Mouse (Mus musculus) midbrain, embryonic 15.5 days (tissue): ENCODE measurements around the gene Csrnp3. TPM values are rescaled to one million over a fixed set of nuclear protein-coding genes. Genes with fewer than 3 reads are reported as not detected.

ENCODE experiments used
- ATAC-seq: fragments of 200-750 bp; cut with Nextera tagmentation; replicated peaks from 2 replicates; pipeline ENCODE4 v1.8.0; 2017; ENCODE audit warnings: moderate TSS enrichment
- H3K27ac ChIP-seq: fragments of 300-500 bp; sonication (generic); 2 replicates; pipeline ENCODE4 v1.5.1; 2015; ENCODE audit warnings: mild to moderate bottlenecking, inconsistent platforms
- H3K27me3 ChIP-seq: fragments of 300-500 bp; sonication (generic); replicated peaks from 2 replicates; pipeline ENCODE4 v1.6.1; 2015; ENCODE audit warnings: inconsistent platforms
- H3K36me3 ChIP-seq: fragments of 300-500 bp; sonication (generic); replicated peaks from 2 replicates; pipeline ENCODE4 v1.6.1; 2015; ENCODE audit warnings: inconsistent platforms
- H3K4me1 ChIP-seq: fragments of 300-500 bp; sonication (generic); 2 replicates; pipeline ENCODE4 v1.6.1; 2015; ENCODE audit warnings: inconsistent platforms
- H3K4me2 ChIP-seq: fragments of 300-500 bp; sonication (generic); 2 replicates; pipeline ENCODE4 v1.6.1; 2015; ENCODE audit warnings: inconsistent platforms, mild to moderate bottlenecking, moderate library complexity
- H3K4me3 ChIP-seq: fragments of 300-500 bp; sonication (generic); 2 replicates; pipeline ENCODE4 v1.5.1; 2015; ENCODE audit warnings: mild to moderate bottlenecking, inconsistent platforms
- H3K9ac ChIP-seq: fragments of 300-500 bp; sonication (generic); 2 replicates; pipeline ENCODE4 v1.6.1; 2015; ENCODE audit warnings: mild to moderate bottlenecking, inconsistent platforms
- H3K9me3 ChIP-seq: fragments of 300-500 bp; sonication (generic); 2 replicates; pipeline ENCODE4 v1.6.1; 2016; ENCODE audit warnings: inconsistent platforms
- WGBS: fragments of 180-500 bp; shearing (Covaris S2); methylation state at CpG from one replicate; pipeline ENCODE4 v1.1.7; 2015; ENCODE audit warnings: mixed read lengths; 5-methylcytosine and 5-hydroxymethylcytosine counted together
- polyA plus RNA-seq: library from polyadenylated mRNA; unstranded; fragments of >200 nt; fragmentation: Nextera tagmentation; extraction: Ambion mirVana; gene quantifications from 2 replicates; pipeline ENCODE4 v1.2.1, GENCODE M21; 2015

The Csrnp3 gene
- polyA plus RNA-seq, 1 experiment from 2014 or later: 70.4 TPM

GRCm38 (mm10) chr2:65998747-65999146, 153.2 kb downstream of the Csrnp3 start:
- Histone ChIP-seq H3K36me3 (no peaks in the 10 kb centered on the region), H3K27me3 (no peaks in the 10 kb centered on the region), H3K9me3 (no peaks in the 10 kb centered on the region), H3K4me3 (no peak overlapping the region), H3K4me2 (no peak overlapping the region), H3K9ac (no peak overlapping the region), H3K27ac (no peak overlapping the region), H3K4me1 (peaks cover 38% of the 10 kb centered on the region)
- no peak for ATAC-seq
- WGBS: 94% methylated on average over 2 of the region's 2 CpGs

- H3K27ac ChIP-seq: peak overlapping the region; percentile 42
- 0 out of 2 replicates have a peak, but pooled peaks have one; percentile 53 for ATAC-seq
Observed at GRCm38 (mm10) chr2:66008995-66009654, 163.6 kb downstream of the Csrnp3 start.

GRCm38 (mm10) chr2:66009677-66010076, 164.1 kb downstream of the Csrnp3 start:
- Histone ChIP-seq H3K27ac (no peak overlapping the region), H3K36me3 (no peaks in the 10 kb centered on the region), H3K4me2 (no peak overlapping the region), H3K9me3 (no peaks in the 10 kb centered on the region), H3K4me3 (no peak overlapping the region), H3K4me1 (peaks cover 4% of the 10 kb centered on the region), H3K27me3 (no peaks in the 10 kb centered on the region), H3K9ac (no peak overlapping the region)
- 75% methylated on average over 2 of the region's 2 CpGs for WGBS
- ATAC-seq: no peak

More at GRCm38 (mm10) chr2:66008995-66009654, 163.6 kb downstream of the Csrnp3 start:
- WGBS: 45% methylated on average over 19 of the region's 19 CpGs
- Histone ChIP-seq H3K9ac (no peak overlapping the region; the same call in 1 of the 2 replicates), H3K36me3 (0 out of 2 replicates have a peak, but pooled peaks cover 2% of the 10 kb centered on the region), H3K27me3 (no peaks in the 10 kb centered on the region), H3K4me2 (peak overlapping the region; percentile 13; the same call in 1 of the 2 replicates), H3K4me3 (no peak overlapping the region), H3K4me1 (peaks cover 4% of the 10 kb centered on the region), H3K9me3 (no peaks in the 10 kb centered on the region)

DNA sequence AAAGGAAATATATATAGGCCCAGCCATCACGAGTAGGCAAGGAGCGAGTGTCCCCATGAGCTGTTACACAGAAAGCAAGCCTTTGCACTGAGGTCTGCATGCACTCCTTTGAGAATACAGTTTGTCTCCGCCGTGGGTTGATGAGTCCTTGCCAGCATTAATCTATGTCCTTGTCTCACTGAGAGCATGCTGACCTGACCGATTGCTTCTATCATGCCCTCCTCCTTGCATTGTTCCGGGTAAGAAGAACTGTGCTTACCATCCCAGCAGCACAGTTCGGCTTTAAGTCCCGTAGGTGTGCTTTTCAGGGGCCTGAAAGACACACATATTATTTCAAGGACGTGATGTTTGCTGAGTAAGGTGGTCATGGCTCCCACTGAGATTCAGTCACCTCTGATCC, 173.1 kb downstream of the Csrnp3 start:
- H3K27me3 ChIP-seq: no peaks in the 10 kb centered on the region
- 0 out of 2 replicates have a peak overlapping the region, but pooled peaks have one; percentile 38 for H3K27ac ChIP-seq
- 82% methylated on average over 9 of the region's 9 CpGs for WGBS

GRCm38 (mm10) chr2:66019235-66019634, 173.7 kb downstream of the Csrnp3 start:
- Histone ChIP-seq H3K4me3 (no peak overlapping the region), H3K36me3 (peaks cover 24% of the 10 kb centered on the region; the same call in 1 of the 2 replicates), H3K9me3 (no peaks in the 10 kb centered on the region), H3K9ac (no peak overlapping the region), H3K4me1 (no peaks in the 10 kb centered on the region), H3K4me2 (no peak overlapping the region), H3K27me3 (no peaks in the 10 kb centered on the region), H3K27ac (no peak overlapping the region)
- WGBS: 89% methylated on average over 19 of the region's 19 CpGs
- no peak for ATAC-seq

More for the DNA sequence above, 173.1 kb downstream of the Csrnp3 start:
- no peaks in the 10 kb centered on the region for H3K4me1 ChIP-seq
- no peak for ATAC-seq
- no peak overlapping the region for H3K4me3 ChIP-seq
- no peak overlapping the region for H3K4me2 ChIP-seq
- H3K9me3 ChIP-seq: no peaks in the 10 kb centered on the region
- H3K9ac ChIP-seq: no peak overlapping the region
- peaks cover 24% of the 10 kb centered on the region; the same call in 1 of the 2 replicates for H3K36me3 ChIP-seq

DNA sequence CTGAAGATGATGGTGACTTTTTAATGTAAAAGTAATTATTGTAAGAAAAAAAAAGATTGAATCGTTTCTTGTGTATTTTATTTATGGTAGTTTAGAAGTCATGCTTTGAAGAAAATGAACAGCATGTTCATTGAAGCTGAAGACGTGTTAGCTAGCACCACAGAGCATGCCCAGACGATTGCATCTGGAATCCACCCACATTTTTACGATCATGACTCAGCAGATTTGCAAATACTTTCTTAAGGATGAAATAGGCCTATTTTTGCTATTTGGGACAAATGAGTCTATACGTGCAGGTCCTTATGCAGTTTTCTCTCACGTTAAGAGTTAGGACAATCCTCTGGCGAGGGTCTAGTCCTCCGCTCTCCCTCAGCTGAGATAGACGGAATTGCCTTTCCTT, 177.9 kb downstream of the Csrnp3 start:
- no peak for ATAC-seq
- Histone ChIP-seq H3K9ac (no peak overlapping the region), H3K36me3 (peaks cover 28% of the 10 kb centered on the region), H3K4me1 (peaks cover 10% of the 10 kb centered on the region; the same call in 1 of the 2 replicates), H3K27me3 (no peaks in the 10 kb centered on the region), H3K4me3 (no peak overlapping the region), H3K4me2 (no peak overlapping the region), H3K27ac (no peak overlapping the region), H3K9me3 (no peaks in the 10 kb centered on the region)
- WGBS: 91% methylated on average over 9 of the region's 9 CpGs

DNA sequence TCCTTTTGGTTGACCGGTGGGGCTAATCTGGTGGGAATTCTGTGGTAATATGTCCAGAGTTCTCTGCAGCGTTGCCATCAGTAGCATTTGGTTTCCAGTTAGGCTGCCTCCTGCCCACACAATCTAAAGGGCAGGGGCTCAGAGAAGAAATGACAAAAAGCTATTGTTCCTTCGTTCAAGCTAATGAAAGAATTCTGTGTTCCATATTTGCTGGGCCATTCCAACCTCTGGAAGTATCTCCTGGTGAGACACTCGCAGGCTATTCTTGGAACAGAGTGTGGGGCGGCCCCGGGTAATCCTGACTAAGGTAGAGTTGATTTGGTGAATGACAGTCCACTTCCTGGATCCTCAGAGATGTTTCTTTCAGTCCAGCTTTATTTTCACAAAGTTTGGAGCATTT, 179.3 kb downstream of the Csrnp3 start:
- no peak overlapping the region for H3K27ac ChIP-seq
- H3K9me3 ChIP-seq: no peaks in the 10 kb centered on the region
- peaks cover 27% of the 10 kb centered on the region for H3K36me3 ChIP-seq
- H3K4me2 ChIP-seq: no peak overlapping the region
- H3K9ac ChIP-seq: no peak overlapping the region
- no peak for ATAC-seq
- no peaks in the 10 kb centered on the region for H3K27me3 ChIP-seq
- WGBS: 71% methylated on average over 6 of the region's 6 CpGs
- peaks cover 18% of the 10 kb centered on the region for H3K4me1 ChIP-seq
- H3K4me3 ChIP-seq: no peak overlapping the region

DNA sequence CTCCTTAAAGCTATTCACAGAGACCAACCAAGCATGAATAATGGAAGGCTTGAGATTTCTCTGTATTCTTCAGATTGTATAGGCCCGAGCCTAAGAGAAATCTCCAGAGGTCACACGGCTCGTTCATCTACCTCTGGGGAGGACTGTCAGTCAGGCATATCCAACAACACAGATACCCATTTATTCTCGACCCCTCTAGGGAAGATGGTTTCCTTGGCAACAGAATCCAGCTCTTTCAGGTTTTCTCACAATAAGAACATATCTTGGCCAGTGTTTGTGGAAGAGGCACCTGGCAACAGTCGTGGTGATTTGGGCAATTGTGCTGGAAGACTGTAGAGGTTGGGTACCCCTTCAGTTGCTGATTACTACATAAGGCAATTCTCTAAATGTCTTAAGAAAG, 183.2 kb downstream of the Csrnp3 start:
- Histone ChIP-seq H3K27ac (peak overlapping the region; percentile 48; the same call in 1 of the 2 replicates), H3K4me1 (peaks cover 18% of the 10 kb centered on the region), H3K9ac (no peak overlapping the region), H3K4me2 (no peak overlapping the region), H3K4me3 (no peak overlapping the region), H3K27me3 (no peaks in the 10 kb centered on the region), H3K9me3 (no peaks in the 10 kb centered on the region), H3K36me3 (peaks cover 4% of the 10 kb centered on the region; the same call in 1 of the 2 replicates)
- ATAC-seq: peak; percentile 91
- WGBS: 1% methylated on average over 5 of the region's 5 CpGs

DNA sequence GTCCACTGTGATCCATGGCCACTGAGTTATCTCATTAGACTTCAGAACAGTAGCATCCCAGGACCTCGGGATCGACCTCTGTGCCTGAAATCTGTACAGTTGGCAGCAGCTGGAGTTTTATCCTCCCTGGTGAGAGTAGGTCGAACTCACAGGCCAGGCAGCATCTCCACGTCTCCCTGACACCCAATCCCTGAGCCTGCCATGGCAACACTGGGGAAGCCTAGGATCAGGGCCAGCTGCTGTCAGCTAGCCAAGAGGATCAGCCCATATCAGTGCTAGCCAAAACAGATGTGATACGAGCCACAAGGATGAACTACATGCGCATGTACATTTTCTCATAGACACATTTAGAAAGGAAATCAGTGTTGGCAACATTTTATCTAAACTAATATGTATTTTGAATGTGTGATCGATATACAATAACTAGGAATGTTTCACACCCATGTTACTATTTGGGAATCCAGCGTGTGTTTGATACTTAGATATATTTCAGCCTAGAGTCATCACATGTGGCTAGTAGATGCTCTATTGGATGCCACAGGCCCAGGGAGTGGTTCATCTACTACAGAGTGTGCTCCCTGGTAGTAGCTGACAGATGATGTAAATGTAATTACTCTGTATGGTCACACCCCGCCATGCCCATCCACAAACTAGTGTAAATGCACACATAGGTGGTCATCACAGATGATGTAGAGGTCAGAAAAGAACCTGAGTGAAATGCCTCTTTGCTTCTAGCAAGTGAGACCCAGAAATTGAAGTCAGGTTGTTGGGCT, 189.5 kb downstream of the Csrnp3 start:
- Histone ChIP-seq H3K9ac (no peak overlapping the region), H3K36me3 (no peaks in the 10 kb centered on the region), H3K27ac (no peak overlapping the region), H3K9me3 (no peaks in the 10 kb centered on the region), H3K4me3 (no peak overlapping the region), H3K27me3 (no peaks in the 10 kb centered on the region), H3K4me2 (no peak overlapping the region), H3K4me1 (peaks cover 12% of the 10 kb centered on the region; the same call in 1 of the 2 replicates)
- peak; percentile 80 for ATAC-seq
- WGBS: 58% methylated on average over 9 of the region's 9 CpGs

DNA sequence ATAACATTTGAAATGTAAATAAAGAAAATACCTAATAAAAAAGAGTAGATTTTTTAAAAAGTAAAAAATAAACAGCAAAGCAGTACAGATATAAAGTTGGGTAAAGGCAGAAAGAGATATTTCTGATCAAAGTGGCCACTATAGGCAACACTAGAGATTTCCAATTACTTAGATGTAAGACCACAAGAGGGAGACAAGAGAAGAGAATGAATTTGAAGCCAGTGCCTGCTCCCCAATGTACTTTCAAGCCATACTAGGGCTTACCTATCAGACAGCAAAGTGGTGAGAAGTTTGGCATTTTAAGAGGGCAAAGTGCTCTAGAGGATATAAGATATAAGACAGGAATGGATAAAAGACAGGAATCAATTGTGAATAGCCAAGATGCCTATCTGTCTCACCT, 195.0 kb downstream of the Csrnp3 start:
- Histone ChIP-seq H3K9ac (no peak overlapping the region), H3K4me2 (no peak overlapping the region), H3K27me3 (no peaks in the 10 kb centered on the region), H3K4me1 (peaks cover 16% of the 10 kb centered on the region), H3K27ac (0 out of 2 replicates have a peak overlapping the region, but pooled peaks have one; percentile 57), H3K9me3 (no peaks in the 10 kb centered on the region), H3K4me3 (no peak overlapping the region), H3K36me3 (no peaks in the 10 kb centered on the region)
- ATAC-seq: no peak

DNA sequence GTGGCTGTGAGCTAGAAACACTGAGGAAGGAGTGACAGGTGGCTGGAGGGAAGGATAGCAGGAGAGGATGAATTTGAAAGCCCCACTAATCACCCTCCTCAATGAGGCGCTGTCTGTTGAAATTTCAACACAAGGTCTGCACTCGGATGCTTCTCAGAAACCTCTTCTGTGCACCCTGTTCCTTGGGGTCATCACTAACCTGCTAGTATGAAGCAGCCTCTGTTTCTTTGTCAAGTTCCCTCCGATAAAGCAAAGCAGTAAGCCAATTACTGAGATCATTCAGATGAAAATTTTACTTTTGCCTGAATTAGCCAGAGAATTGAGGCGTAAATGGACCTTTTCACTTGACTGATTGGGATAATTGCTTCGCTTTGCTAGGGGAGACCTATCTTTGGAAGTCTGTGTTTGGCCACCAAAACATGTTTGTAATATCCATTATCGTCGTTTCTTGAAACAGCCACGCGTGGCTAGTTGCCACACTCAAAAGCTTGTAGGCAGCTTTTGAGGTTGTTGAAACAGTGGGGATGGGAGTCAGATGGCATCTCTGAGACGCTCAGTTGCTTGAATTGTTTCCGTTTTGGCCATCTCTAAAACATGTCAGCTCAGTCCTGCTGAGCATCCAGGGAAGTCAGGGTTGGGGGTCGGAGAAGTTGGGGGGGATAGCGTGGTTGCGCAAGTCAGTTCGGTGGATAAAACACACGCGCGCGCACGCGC, 195.8 kb downstream of the Csrnp3 start:
- Histone ChIP-seq H3K4me1 (peaks cover 16% of the 10 kb centered on the region), H3K9me3 (no peaks in the 10 kb centered on the region), H3K27me3 (no peaks in the 10 kb centered on the region), H3K4me2 (peak overlapping the region; percentile 31; the same call in 1 of the 2 replicates), H3K9ac (no peak overlapping the region), H3K27ac (peak overlapping the region; percentile 57), H3K4me3 (no peak overlapping the region), H3K36me3 (no peaks in the 10 kb centered on the region)
- peak; percentile 37 for ATAC-seq
- 51% methylated on average over 21 of the region's 21 CpGs for WGBS

- no peaks in the 10 kb centered on the region for H3K27me3 ChIP-seq
- no peaks in the 10 kb centered on the region for H3K36me3 ChIP-seq
- WGBS: 49% methylated on average over 9 of the region's 9 CpGs
- H3K9ac ChIP-seq: no peak overlapping the region
- H3K27ac ChIP-seq: peak overlapping the region; percentile 57
- H3K4me2 ChIP-seq: peak overlapping the region; percentile 31; the same call in 1 of the 2 replicates
- no peak overlapping the region for H3K4me3 ChIP-seq
- peak; percentile 75 for ATAC-seq
- no peaks in the 10 kb centered on the region for H3K9me3 ChIP-seq
- H3K4me1 ChIP-seq: peaks cover 16% of the 10 kb centered on the region
Observed at GRCm38 (mm10) chr2:66041917-66042419, 196.4 kb downstream of the Csrnp3 start.
